Mouse (Mus musculus) mesoderm, embryonic 11.5 days (tissue): ENCODE data around the gene Cnnm2.
A peak's percentile ranks its signal among the peaks of the same experiment; 100 is the strongest.
"Not testable (repeated sequence)": the region's sequence is repeated elsewhere in the genome, so short reads cannot be mapped to it uniquely, and the experiment has no call there.

ENCODE experiments used
- DNase-seq: peaks from one replicate; pipeline ENCODE4 v3.0.0-alpha.2; 2012; ENCODE audit warnings: low read depth, low spot score

Cnnm2 gene

DNA sequence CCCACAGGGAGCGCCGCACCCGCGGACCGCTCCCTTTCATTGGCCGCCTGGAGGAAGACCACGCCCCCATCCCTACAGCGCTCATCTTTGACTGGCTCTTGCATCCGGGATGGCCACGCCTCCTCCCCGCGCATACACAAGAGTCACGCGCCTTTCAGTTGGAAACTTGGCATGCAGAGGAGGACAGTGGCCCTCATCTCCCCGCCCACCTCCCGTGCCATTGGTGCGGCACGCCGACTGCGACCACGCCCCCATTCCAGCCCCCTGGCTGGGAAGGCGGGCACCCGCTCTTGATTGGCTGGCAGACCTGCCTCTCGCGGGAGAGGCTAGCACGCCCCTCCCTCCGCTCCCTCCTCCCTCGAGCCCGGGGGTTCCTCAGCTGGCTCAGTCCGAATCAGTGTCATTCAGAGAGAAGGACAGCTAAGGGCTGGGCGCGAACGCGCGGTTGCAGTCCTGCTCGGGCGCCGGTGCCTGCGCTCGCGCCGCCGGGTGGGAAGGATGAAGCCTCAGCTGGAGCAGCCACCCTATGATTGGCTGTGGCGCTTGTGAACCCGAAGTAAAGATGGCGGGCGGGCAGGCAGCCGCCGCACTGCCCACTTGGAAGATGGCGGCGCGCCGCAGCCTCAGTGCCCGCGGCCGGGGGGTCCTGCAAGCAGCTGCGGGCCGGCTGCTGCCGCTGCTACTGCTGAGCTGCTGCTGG is at the start of gene Cnnm2:
Gene Cnnm2 (plus strand): TSS at position 350 of the 700 bp plus-strand sequence.
- DNase-seq = peak; percentile 100

DNA sequence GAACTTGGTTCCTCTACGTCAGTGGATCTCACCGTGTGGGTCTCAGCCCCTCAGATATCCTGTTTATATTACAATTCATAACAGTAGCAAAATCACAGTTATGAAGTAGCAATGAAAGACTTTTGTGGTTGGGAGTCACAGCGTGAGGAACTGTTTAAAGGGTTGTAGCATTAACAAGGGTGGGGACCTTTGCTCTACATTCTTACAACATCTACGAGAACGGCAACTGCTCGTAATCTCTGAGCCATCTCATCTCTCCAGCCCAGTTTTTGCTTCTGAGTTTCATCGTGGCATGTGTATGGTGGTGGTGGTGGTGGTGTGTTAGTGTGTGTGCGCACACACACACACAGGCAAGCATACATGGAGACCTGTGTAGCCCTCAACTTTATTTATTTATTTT is 47.2 kb upstream of the Cnnm2 start:
- no peak for DNase-seq

DNA sequence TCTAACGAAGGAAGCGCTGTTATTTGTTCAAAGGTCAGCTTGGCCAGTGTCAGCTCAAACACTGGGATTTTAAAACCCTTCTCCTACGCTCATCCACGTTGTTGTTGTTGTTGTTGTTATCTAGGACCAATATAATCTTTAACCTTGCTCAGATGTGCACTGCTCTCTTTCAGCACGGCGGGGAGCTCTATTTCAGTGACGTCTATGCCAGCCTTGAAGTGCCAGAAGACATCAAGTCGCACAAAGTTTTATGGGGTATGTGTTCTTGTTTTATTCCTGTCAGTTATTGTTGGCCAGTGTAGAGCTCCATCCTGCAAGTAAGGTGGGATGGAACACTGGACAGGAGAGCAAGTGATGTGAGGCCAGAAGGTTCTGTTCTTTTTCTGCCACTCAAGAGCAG is 46.4 kb upstream of the Cnnm2 start:
- DNase-seq = no peak

DNA sequence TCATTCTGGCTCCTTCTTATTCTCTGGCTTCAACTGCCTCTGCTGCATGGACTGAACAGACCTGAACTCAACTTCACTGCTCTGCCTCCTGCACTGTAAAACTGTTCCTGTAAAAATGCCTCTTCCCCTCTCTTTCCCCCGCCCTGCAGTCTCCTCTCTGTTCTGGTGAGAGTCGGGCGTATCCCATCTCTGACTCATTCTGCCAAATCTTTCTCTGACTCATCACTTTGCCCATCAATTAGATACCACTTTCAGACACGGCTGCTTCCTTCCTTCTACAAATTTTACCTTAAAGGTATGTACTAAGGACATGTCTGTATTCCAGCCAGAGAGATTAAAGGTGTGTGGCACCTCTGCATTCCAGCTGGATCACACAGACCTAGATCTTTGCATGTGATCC is 43.2 kb upstream of the Cnnm2 start:
- DNase-seq = no peak

DNA sequence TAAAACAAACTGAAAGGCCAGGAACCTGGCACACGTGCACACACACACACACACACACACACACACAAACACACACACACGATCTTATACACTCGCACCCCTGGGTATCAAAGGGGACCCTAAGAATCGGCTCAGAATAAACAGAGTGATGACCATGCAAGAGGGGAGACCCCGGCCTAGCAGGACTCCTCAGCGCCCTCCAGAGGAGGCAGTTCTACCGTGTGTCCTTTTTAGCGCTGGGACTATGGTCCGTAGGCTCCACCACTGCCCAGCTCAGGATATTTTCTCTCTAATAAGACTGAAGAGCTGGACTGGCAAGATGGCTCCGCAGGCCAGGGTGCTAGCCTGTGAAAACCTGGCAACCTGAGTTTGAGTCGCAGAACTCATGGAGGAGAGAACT is 37.0 kb upstream of the Cnnm2 start:
- no peak for DNase-seq

DNA sequence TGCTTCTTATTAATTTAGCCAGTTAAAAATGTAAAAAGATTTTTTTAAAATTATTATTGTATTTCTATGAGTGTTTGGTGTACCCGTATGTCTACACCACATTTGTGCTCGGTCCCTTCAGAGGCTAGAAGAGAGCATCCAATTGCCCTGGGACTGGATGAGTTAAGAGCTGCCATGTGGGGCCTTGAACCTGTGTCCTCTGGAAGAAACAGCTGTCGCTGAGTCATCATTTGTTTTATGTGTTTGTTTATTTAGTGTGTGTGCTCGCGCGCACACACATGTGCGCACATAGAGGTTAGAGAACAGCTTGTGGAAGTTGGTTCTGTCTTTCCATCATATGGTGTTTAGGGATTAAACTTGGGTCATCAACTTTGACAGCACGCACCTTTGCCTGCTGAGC is 35.3 kb upstream of the Cnnm2 start:
- no peak for DNase-seq

DNA sequence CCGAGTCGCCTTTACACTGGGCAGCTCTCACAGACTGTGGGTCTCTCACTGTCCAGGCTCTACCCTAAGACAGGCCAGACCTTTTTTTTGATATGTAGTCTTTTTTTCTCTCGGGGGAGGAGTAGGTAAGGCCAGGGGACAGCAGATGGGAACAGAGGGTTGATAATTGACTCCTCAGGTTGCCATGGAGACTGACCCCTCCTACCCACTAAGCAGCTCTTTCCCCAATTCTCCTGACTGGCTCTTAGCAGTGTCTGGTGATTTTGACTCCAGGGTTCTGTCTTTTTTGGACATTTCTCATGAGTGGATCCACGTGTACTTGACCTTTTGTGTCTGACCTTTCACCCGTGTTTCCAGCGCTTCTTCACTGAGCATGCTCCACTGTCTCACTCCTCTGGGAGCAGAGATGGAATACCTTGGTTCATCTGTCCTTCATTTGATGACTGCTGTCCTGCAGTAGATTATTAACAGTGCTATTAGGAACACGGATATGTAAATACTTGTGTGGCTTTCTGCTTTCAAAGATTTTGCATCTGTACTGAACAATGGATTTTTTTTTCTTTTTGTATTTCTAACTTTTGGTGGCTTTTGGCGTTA is 34.2 kb upstream of the Cnnm2 start:
- peak; percentile 69 for DNase-seq

DNA sequence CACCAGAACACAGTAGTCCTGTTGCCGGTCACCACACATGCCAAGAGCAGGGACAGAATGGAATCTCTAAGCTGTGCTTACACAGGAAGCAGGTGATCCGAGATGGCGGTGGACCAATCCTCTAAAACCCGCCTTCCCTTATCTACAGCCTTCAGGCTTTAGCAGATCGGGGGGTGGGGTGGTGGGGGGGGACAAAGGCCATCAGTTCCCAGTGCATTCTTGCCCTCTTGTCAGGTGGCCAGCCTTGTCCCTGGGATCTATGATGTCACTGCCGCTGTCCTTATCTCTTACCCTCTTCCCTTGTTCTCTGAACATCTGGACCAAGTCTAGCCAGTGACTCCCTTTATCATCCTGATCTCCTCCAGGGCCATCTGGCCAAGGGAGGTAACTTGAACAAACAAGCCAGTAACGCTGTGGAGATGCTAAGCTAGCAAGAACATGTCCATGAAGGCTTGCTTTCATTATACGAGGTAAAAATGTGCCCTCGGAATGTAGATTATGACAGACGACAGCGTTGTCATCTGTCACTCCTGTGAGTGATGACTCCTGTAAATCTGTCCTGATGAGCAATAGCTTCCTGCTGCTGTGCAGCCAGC is 33.4 kb upstream of the Cnnm2 start:
- peak; percentile 16 for DNase-seq

DNA sequence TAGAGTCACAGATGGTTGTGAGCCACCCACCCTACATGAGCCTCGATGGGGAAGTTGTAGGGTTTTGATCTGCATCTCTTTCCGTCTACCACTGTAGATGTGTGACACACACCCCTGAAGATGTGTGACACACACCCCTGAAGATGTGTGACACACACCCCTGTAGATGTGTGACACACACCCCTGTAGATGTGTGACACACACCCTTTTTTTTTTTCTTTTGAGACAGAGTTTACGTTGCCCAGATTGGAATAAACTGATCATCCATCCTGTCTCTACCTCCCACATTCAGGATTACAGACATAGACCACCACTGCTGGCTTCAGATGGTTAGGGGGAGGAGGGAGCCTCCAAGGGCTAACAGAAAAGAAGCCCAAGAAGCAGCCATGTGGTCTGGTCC is 32.5 kb upstream of the Cnnm2 start:
- DNase-seq = no peak

DNA sequence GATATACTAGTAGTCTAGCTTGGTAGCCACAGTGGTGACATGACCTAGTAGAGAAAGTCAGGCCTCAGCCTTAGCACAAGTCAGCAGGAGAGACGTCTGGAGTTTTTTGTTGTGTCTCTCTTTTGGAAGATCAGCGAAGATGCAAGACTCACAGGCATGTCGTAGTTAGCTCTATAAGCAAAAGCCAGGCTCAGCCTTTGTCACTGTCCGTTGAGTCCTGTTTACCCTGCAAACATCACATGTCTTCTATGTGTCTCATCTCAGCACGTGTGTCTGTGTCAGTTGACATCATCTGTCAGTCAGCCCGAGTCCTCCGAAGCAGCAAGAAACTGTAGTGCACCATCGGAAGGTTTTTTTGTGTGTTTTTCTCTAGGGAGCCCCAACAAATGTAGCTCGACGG is 30.0 kb upstream of the Cnnm2 start:
- DNase-seq = no peak

DNA sequence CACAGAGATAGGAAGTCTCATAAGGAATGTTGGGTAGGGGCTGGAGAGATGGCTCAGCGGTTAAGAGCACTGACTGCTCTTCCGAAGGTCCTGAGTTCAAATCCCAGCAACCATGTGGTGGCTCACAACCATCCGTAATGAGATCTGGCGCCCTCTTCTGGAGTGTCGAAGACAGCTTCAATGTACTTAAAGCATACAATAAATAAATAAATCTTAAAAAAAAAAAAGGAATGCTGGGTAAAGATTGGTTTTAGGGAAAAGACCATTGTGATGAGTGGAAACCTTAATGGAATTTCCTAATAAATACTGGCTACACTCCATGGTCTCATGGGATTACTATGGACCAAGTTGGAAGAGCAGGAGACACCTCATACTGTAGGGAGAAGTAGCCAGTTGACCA is 28.7 kb upstream of the Cnnm2 start:
- not testable (repeated sequence) for DNase-seq

DNA sequence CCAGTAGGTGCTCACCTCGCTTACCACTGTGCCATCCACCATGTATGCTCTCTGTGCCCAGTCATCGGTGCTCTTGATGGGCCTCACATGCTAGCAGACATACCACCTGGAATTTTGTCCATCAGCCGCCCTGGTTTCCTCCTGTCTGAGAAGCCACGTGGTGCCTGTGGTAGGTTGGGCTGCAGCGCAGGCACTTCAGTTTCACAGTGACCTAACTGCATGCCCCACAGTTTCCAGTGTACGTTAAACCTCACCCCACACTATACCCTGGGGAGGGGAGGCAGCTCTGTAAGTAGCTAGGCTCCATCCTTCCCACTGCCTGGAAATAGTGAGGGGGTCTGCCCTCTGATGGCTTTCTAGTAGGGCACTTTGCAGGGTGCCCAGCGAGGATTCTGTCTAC is 27.8 kb upstream of the Cnnm2 start:
- no peak for DNase-seq

DNA sequence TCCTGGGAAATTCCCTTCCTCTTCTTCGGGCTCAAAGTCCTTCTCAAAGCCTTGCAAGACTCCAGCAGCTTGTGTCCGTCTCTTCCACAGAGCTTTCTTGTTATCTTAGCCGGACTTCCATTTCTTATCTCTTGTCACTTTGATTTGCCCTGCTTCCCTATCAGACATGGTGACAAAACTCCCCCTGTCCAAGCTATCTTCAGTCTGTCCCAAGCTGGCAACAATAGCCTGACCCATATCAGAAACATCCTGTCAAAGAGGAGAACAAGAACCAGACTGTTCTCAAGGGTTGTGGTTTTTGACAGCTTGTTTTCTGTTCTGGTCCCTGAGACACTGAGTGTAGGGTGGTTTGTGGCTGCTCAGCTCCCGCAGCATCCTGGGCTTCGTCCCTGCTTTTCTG is 26.2 kb upstream of the Cnnm2 start:
- no peak for DNase-seq

DNA sequence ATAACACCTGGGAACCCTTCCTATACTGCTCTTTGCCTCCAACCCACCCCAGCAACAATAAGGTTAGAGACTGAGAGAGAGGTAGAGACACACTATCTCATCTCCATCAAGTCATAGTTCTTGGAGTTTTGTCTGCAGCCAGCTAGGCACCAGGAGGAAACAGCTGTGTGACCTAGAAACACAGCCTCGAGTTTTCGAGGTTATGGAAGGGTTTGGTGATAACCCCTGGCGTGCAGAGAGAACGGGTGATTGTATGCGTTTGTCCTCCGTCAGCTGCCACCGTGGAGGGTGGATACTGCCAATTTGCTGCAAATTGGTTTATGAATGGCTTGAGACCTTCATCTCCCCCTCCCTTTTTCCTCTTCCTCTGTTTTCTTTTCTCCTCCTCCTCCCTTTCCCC is 24.3 kb upstream of the Cnnm2 start:
- no peak for DNase-seq

DNA sequence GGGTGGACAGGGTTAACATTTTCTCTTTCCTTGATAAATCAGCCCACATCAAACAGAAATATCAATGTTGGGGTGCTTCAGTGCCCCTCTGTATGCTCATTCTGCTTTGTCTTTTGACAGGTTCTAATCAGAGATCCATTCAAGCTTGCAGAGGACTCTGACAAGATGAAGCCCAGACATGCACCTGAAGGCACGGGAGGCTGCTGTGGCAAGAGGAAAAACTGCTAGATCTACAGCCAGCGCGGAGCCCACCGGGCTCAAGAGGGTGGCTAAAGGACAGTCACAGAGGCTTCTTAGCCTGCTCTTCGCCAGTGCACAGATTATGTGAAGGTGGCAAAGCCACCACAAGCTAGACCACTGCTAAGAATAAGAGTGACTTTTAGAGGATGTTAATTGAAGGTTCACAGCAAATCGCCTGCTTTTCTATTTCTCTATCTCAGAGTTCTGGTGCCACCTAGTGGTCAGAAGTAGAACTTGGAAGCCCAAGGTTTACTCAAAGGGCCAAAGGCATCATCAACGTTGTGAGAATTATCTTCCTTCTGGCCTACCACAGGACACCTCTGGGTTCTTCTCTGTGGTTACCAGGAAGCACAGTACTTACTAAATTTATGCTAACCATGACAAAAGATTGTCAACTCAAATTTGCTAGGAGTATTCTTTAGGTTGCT is 20.9 kb upstream of the Cnnm2 start:
- DNase-seq = peak; percentile 82

DNA sequence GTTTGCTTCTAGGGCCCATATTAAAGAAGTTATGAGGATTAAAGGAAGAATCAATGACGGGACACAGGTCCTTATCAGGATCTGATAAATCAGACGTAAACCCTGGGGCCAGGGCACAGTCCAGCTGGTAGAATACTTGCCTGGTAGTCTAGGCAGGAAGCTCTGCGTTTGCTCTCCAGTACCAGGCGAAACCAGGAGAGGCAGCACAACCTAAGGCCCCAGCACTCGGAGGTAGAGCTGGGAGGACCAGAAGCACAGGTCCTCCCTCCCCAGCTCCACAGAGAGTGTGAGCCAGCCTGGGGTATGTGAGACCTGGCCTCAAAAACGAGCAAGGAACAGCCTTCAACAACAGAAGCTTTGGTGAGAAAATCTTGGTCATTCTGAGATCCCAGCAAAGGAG is 19.8 kb upstream of the Cnnm2 start:
- no peak for DNase-seq

DNA sequence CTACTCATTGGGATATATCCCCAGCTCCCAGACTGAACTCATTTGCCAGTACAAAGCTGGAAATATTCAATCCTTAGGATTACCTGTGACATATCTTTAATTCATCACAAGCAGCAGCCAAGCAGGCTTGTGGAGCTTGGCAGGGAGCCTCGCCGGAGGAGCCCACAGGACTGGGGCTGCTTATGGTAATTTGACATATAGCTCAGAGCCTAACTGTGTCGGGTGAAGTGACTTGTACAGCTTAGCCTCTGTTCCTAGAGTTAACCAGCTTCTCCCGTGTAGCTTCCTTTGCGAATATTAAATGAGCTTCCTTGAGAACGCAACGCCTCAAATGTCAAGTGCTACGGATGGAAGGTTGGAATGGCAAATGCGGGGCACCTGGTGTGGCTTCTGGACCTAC is 16.7 kb upstream of the Cnnm2 start:
- no peak for DNase-seq

DNA sequence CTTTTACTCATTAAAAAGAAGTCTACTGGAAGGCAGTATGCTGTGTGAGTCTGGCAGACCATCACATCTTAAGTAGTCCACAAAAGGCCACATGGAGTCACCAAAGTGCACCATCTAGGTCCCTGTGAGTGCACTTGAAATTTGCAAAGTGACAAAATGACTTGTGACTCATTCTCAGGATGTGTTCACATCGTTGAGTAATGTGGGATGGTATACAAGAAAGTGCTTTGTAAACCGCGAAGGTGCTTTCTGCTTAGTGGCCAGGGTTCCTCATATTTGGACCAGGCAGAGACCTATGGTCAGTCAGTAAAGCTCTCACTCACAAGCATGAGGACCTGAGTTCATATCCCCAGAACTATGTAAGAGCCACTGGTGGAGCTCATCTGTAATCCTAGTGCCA is 13.6 kb upstream of the Cnnm2 start:
- no peak for DNase-seq

DNA sequence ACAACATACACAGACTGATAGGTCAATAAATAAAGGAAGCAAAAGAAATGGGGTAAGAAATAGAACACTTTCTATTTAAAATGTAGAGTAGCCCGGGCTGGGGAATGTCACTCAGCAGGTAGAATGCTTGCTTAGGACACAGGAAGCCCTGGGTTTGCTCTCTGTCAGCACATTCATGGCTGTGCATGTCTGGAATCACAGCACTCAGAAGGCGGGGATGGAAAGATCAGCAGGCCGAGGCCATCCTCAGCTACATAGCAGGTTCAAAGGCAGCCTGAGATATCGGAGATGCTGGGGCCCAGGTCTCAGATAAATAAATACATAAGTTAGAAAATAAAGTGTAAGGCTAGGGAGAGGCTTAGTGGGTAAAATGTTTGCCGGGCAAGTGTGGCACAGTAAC is 9.2 kb upstream of the Cnnm2 start:
- DNase-seq = no peak

DNA sequence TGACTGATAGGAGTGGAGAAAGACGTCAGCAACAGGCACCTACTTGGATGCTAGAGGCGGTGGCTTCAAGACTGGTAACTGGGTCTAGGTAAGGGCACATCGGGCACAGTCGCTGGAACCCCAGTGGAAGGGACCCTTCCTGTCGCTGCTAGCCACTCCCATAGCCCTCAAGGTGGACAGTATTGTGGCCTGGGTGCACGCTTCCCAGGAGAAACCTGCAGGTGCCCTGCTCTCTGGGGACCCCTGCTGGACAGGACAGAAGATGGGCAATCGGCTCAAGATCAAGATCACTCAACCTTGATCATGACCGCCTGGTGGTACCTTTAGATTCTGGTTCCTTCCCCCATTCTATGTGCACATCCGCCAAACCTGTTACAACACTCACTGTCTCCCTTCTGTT is 6.3 kb upstream of the Cnnm2 start:
- DNase-seq = no peak

DNA sequence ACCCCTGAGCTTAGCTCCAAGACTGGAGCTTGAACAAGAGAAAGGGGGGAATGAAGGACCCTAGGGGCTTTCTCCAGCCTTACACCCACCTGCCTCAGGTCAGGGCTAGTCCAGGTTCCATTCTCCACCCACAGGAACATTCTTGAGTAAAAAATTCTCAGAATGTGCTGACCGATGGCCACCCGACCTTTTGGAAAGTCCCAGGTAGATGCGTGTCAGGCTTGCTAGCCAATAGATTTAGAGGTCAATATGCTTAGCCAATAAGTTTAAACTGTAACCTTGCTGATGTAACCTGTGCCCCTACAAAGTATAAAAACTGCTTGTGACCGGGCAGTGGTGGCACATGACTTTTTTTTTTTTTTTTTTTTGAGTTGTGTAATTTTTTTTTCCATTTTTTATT is 5.2 kb upstream of the Cnnm2 start:
- DNase-seq = no peak

DNA sequence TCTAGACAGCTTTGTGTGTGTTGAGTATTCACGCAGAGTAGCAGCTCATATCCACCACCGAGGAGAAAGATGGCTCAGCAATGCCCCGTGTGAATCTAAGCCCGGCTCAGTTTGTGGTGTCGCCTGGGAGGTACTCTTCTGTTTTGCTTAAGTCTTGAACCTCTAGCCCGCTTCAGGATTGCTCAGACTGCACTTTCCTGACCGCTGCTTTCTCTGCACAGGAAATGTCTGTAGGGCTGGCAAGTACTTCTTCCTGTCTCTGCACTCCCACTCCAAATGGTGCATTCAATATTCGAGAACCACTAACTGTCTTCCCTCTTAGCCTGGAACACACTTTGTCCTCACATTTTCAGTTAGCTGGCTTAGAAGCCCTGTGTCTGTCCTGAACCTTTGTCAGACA is 2.3 kb upstream of the Cnnm2 start:
- no peak for DNase-seq

DNA sequence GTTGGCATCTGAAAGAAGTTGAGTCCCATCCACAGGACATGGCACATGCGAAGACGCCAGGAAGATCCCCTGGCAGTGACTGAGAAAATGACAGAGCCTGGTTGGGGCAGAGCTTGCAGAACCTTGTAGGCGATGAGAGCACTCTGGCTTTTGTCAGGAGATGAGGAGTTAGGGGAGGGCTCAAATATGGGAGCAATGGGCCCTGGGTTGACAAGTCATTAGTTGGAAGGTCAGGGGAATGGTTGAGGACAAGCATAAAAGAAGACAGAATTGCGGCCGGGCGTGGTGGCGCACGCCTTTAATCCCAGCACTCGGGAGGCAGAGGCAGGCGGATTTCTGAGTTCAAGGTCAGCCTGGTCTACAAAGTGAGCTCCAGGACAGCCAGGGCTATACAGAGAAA is 1.5 kb upstream of the Cnnm2 start:
- DNase-seq = not testable (repeated sequence)
